Mouse (Mus musculus) adipocyte (in vitro differentiated cells): ENCODE data around the gene Gripap1.
"Not testable (repeated sequence)": the region's sequence is repeated elsewhere in the genome, so short reads cannot be mapped to it uniquely, and the experiment has no call there.

Experiments
- DNase-seq: peaks from one replicate; pipeline ENCODE4 v3.0.0-alpha.2; 2016; ENCODE audit warnings: low spot score

Gene Gripap1

DNA sequence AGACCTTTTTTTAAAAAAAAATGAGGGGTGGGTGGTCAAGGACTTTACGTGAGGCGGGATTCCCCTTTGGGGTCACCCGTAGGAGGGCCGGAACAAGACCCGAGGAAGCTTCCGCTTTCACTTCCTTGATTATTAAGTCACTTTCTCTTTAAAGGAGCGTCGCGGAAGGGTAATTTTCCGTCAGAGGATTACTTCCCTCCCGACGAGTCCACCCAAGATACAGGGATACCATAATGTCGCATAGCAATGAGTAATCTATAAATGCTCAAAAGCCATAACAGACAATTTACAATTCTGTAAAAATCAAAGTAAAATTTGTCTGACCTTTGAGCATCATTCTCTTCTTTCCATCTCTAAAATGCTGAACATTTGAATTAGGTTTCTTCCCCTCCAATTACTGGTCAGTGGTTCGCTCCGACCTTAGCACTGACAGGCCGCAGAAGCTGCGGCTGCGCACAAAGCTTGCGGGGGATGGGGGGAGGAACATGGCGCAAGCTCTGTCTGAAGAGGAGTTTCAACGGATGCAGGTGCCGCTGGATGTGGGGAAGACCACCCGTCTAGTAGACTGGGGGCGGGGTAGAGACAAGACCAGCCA lies at the start of gene Gripap1:
TSS of gene Gripap1 (plus strand) at position 224 of the 595 bp plus-strand sequence.
- peak; percentile 89 for DNase-seq

DNA sequence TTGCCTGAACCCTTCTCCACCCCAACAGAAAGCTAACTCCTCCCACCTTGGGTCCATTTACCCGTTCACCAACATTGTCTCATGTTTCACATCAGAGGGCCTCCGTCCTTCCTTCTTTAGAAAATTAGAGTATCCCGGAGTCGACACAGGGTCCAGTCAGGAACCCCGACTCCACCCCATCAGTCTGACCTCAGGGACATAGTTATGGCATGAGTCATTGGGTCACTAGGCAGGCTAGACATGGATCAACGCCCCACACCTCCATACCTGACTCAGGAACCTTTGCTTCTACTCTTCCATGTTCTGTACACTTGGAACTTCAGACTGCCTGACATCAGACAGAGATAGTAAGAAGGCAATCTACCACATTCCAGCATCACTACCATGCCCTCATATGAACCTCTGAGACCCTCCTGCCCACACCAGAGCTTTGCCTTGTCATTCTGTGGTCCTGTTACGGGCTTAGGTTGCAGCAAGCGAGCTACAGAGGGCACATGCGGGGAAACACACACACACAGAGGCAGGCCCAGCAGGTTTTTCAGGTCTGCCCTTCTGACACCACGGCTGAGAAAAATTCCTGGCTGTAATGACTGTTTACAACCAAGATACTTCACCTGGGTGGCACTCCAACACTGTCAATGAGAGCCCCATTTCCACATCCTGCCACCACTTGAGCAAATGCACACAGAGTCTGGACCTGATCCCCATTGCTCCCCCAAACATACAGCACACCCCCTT lies 49.3 kb upstream of the Gripap1 start:
- DNase-seq = no peak

DNA sequence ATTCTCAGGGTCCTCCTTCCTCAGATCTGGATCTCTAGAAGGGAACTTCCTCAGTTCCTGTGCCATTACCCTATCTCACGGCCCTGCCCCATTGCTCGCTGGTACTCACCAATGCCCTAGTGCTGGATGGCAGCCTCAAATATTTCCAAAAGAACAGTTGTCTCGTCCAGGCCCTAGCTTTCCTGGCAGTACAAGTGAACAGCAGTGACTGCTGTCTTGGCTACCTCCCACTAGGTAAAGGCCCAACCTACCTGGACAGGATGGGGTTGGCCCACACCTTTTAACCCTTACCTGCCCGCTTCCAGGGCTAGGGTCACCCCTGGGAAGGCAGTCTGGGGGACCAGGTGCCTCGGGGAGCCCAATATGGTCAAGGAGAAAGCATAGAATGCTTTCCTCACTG lies 48.5 kb upstream of the Gripap1 start:
- no peak for DNase-seq

DNA sequence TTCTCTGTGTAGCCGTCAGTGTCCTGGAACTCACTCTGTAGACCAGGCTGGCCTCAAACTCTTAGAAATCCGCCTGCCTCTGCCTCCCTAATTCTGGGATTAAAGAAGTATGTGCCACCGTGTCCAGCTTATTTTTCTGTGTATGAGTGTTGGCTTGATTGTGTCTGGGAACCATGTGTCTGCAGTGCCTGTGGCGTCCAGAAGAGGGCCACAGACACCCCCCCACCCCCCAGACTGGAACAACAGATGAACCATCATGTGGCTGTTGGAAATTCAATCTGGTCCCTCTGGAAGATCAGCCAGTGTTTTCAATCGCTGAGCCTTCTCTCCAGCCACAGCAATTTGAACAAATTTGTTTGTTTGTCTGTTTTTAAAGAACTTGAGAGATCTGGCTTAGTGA lies 46.1 kb upstream of the Gripap1 start:
- DNase-seq = no peak

DNA sequence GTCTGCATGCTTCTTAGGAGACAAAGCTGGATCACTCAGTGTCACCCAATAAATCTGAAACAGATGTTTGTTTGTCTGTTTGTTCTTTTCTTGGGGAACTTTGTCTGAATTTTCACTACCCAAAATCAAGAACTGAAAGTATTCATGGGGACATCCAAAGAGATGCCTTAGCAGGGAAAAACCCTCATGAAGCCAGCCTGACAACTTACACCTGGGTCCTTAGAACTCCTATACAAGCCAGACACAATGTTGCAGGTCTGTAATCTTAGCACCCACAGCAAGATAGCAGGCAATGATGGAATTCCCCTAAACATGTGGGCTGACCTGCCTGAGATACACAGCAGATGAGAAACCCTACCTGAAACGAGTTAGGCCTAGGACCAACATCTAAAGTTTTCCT lies 44.6 kb upstream of the Gripap1 start:
- no peak for DNase-seq

DNA sequence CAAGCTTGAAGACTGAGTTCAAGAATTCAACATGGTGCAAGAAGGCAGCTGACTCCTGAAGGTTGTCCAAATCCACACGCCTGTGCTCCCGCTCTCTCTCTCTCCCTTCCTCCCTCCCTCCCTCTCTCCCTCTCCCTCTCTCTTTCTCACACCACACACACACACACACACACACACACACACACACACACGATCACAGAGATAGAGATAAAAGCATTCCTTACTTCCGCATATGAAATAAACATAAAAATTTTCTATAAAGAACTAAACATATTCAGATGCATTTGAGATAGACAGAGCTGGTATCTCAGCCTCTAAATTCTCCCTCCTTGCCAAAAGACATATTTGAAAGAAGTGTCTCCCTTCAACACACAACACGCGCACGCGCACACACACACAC lies 44.1 kb upstream of the Gripap1 start:
- no peak for DNase-seq

DNA sequence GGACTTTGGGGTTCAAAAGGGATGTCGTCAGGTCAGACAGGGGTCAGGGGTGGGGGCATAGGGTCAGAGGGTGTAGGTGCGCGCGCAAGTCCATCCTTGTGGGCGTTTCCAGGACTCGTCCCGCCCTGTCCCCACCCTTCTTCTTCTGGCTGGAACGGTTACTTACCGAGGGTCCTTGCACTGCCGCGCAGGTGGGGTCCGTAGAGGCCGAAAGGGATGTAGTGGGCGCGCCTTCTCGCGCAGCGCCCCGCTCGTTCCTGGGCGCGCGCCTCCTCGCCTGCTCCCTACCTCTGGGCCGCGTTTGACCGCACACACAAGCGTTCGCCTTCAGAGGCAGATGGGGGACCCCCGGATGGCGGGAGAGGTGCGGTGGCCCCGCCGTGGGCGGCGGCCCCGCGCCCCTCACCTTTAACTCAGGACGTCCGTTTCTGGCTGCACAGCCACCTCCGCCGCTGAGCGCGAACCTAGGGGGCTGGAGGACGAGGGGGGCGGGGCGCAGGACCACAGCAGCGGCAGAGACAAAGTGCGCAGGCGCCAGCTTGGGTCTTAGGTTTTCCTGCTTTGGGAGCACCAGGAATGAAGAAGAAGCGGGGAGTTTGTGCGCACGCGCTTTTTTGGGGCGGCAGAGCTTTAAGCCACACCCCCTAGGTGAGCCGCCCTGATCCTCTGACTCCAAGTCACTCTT lies 39.0 kb upstream of the Gripap1 start, which contains the start of gene Ccdc120:
TSS of gene Ccdc120 (minus strand) at position 474 of the 685 bp plus-strand sequence.
- peak; percentile 37 for DNase-seq

DNA sequence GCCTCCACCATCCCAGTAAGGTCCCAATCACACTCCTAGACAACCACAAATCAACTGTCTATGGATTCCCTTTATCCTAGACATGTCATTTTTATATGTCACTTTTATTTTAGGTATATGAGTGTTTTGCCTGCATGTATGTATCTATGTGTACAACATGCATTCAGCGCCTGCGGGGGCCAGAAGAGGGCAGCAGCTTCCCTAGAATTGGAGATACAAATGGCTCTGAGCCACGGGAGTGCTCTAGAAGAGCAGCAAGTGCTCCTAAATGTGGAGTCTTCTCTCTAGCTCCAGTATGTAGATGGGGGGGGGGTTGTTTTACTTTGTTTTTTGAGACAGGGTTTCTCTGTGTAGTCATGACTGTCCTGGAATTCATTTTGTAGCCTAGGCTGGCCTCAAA lies 35.9 kb upstream of the Gripap1 start:
- not testable (repeated sequence) for DNase-seq

DNA sequence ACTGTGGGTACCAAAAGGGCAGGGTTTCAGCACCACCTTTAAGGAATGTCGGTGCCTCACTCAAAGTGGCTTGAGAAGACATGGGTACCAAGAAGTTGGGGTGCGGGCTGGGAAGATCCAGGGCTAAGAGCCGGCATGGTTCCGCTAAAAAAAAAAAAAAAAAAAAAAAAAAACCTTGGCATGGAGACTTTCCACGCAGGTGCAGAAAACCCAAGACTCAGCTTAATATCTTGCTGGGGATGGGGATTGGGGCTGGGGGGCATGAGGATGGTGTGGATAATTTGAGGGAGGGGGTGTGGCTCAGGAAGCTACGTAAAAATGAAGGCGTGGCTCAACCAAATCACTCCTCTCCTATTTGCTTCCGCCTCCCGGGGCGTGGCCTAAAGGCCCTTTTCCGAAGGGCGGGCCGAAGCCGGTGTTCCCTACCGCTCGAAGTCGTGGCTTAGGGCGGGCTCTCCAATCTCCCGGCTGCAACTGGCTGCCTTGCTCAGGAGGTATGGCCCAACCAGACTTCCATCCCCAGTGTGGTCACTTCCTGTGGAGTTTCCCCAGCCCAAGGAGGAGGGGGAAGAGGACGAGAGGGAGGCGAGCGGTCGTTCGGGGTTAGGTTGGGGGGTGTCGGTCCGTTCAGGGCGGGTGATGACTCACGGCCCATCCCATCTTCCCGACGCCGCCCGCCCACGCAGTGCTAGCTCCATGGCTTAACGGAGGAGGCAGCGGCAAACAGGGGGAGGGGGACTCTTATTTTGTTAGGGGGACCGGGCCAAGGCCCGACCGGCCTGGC lies 27.2 kb upstream of the Gripap1 start, which contains the start of gene Tfe3:
TSS of gene Tfe3 (plus strand) at position 424 of the 784 bp plus-strand sequence.
- DNase-seq = peak; percentile 95

DNA sequence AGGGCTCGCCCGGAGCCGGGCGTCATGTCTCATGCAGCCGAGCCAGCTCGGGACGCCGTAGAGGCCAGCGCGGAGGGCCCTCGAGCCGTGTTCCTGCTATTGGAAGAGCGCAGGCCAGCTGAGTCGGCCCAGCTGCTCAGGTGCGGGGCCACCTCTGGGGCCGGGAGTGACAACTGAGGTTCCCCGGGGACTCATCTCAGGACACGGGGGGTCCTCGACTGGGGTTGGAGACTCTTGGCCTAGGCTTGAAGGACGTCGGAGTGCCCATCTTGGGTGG lies 26.7 kb upstream of the Gripap1 start:
- no peak for DNase-seq

DNA sequence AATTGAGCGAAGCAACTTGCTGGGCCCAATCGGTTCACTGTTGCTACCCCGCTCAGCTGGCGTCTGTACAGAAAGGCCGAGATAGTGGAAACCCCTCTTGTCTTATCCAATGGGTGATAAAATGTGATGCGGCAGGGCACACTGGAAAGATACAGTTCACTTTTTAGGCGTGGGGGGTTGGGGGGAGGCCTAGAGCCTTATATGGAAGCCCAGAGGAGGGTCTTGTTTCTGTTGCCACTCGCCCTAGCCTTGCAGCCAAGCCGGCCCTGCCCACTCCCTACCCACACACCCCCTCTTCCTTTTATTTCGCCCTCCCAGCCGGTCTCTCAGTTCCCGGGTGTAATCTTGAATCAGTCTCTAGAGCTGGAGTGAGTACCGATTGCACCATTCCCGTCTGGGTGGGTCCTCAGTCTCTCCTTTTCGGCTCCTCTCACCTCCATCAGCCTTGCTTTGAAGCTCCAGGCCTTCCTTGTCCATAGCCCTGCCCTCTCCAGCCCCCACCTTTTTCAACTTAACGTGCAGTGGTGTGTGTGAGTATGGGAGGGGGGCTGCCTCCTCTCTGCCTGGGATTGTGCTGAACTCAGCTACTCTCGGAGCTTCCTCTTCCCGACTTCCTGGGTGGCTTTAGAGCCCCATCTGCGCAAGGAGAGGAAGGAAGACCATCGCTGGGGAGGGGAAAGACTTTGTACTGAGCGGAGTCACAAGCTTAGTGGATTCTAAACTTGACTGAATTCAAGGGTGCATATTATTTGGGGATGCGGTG lies 25.8 kb upstream of the Gripap1 start:
- DNase-seq = no peak

DNA sequence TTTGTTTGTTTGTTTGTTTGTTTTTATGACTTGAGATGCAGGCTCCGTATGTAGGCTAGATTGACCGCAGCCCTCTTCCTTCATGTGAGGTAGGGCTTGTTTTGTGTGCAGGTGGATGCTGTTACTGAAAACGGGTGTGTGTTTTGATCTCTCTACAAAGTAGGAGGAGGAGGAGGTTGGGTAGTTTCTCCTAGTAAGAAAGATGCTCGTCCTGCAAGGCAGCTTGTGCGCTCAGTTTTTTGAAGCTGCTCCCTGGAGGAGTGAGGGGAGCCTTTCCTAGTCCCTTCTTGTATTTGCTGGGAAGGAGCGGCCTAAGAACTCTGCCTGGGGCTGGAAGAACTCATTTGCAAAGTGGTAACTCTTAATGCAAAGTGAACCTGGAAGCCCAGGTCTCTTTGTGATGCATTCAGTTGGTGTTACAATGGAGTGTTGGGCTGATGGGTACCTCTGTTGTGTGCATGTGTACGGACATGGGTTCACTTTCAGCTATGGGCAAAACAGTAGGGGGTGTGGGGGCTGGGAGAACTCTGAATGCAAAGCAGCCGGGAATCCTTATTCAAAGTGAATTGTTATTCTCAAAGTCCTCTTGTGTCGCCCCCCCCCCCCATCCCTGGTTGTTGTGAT lies 24.8 kb upstream of the Gripap1 start:
- no peak for DNase-seq

DNA sequence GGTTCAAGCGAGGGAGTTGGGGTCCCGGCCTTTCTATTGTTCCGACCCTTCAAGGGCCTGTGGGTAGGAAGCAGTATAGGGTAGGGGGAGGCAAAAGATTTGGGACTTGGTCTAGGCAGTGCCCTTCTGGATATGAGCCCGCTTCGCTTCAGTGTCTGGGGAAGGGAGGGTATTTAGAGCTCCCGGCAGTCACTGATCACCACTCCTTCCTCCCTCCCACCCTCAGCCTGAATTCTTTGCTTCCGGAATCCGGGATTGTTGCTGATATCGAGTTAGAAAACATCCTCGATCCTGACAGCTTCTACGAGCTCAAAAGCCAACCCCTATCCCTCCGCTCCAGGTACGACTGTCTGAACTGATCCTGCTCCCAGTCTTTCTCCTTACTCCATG lies 24.3 kb upstream of the Gripap1 start:
- no peak for DNase-seq

DNA sequence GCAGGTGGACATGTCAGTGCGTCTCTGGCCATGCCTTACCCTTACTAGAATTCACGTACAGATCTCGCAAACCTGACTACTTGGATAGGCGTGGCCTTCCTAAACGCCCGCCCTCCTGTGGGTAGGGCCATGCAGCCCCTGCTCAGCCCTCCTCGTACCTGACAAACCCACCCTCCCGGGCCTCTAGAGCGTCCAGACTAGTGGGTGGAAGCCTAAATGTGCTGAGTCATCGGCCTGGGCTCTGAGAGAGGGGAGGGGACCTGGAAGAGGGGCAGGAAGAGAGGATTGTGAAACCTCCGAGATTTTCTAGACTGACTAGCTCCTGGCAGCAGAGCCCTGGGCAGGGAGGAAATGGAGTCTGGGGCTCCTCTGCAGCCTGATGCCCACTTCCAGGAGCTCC lies 23.8 kb upstream of the Gripap1 start:
- DNase-seq = peak; percentile 77

DNA sequence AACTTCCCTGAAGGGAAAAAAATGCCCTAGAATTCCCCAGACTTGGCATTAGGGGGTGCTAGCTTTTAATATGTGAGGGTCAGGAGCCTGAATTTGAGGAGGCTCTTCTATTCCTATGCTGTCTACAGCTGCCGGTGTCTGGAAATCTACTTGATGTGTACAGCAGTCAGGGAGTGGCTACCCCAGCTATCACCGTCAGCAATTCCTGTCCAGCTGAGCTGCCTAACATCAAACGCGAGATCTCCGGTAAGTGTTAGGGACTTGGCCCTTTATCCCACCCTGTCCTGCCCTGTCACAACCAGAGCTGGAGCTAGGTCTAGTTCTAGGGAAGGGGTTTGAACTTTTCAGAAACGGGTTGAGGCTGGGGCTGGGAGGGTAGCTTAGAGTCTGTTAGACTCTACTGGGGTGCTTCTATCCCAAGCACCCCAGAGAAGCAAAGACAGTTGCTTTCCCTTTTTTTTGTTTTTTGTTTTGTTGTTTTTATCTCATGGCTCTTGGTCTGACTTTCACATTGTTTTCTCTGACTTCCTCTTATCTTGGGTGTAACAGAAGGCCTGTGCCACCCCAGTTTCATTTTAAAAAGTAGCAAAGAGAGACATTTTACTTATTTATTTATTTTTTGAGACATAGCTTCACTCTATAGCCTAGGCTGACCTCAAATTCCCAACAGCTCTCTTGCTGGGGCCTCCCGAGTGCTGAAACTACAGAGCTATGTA lies 20.1 kb upstream of the Gripap1 start:
- no peak for DNase-seq

DNA sequence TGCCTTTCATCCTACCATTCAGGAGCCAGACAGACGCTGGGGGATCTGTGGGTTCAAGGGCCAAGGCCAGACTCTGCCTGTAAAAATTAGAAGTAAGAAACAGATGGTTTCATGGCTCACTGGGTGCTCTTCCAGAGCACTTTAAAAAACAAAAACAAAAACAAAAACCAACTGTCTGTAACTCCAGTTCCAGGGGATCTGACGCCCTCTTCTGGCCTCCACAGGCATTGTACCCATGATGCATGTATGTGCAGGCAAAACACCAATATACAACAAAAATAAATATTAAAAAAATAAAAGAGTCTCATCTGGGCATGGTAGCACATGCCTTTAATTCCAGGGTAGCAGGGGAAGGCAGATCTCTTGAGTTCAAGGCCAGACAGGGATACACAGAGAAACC lies 16.8 kb upstream of the Gripap1 start:
- DNase-seq = no peak

DNA sequence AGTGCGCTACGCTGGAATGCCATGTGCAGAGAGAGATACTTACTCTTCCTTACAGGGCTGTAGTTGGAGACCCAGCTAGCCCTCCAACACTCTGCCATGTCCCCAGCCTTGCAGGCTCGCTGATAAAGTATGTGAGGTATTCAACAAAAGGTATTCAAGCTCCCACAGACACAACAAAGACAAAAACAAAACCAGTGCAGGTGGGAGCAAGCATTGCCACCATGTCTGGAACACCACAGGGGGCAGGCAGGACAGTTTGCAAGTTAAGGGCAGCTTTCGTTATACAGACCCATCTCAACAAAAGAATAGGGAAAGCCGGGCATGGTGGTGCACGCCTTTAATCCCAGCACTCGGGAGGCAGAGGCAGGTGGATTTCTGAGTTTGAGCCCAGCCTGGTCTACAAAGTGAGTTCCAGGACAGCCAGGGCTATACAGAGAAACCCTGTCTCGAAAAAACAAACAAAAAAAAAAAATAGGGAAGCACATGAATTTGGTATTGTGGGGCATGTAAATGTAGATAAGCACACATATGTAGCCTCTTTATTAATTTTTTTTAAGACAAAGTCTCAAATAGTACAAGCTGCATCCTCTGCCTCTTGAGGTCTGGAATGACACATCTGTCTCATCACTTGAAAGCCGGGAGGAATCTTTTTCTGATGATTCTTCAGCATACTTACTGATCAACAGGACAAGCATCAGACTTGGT lies 13.9 kb upstream of the Gripap1 start:
- no peak for DNase-seq

DNA sequence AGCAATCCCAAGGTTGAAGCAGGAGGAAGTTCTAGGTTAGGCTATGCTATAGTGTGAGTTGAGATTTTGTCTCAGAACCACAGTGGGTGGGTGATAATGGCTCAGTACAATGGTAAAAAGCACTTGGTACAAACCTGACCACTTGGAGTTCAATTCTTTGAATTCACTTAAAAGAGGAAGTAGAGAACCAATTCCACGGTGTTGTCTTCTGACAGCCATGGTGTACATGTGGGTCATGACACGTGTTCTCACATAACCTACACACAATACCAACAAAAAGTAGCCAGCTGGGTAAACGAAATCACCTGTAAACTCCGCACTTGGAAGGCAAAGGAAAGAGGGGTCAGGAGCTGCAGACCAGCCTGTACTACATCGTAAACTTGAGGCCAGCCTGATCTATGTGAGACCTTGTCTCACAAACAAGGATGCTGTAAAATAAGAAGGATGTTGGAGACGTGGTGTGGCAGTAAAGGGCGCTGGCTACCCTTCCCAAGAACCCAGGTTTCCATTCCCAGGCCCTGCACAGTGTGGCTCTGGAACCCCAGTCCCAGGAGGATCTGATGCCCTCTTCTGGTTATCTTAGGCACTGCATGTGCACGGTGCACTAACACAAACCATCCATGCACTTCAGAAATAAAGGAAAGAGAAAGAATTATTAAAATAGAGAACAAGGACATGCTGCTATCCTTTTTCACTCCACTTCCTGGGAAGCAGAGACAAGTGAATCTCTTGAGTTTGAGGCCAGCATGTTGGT lies 13.1 kb upstream of the Gripap1 start:
- peak; percentile 40 for DNase-seq
